Comparison of ENCODE assay signal across 15 mouse cellular contexts in genomic region chr19:55886536-55886935, GRCm38 (mm10).
"Had no signal": no experiment of that assay in that cellular context is flagged by ENCODE, and none has a peak within 500 bp of the region (broad histone marks: within the 10 kb centered on the region; RNA-seq: fewer than 3 reads in every experiment).

No protein-coding gene starts in this region.

- H3K9me3 ChIP-seq: limb, embryonic 13.5 days; neural tube, embryonic 13.5 days had no signal

- H3K4me3 ChIP-seq: layer of hippocampus, adult 2 months; limb, embryonic 13.5 days; neural tube, embryonic 13.5 days had no signal

- ATAC-seq: intestine, postnatal 0 days had no signal

- H3K4me2 ChIP-seq: limb, embryonic 13.5 days; neural tube, embryonic 13.5 days had no signal

- H3K36me3 ChIP-seq: neural tube, embryonic 13.5 days had no signal

- H3K27ac ChIP-seq: kidney, postnatal 0 days; layer of hippocampus, adult 2 months; limb, embryonic 13.5 days; liver, embryonic 14.5 days; neural tube, embryonic 13.5 days had no signal

- H3K9ac ChIP-seq: limb, embryonic 13.5 days; liver, embryonic 14.5 days; neural tube, embryonic 13.5 days had no signal

- H3K4me1 ChIP-seq: limb, embryonic 13.5 days; neural tube, embryonic 13.5 days had no signal

- H3K27me3 ChIP-seq: limb, embryonic 13.5 days had no signal

- DNase-seq: kidney, adult 9 months; kidney, postnatal 36 days; left cerebral cortex, postnatal 4 days; lung, adult 18-20 months; retina, postnatal 1 day; right cerebral cortex, postnatal 4 days; spleen, adult 18-20 months; thymus, adult 18-20 months; thymus, postnatal 14 days had no signal
